Mouse (Mus musculus) bone marrow macrophage, adult 2 months (primary cell): Measurements from ENCODE around the gene Gm20431. TPM values are rescaled to one million over a fixed set of nuclear protein-coding genes. Genes with fewer than 3 reads are reported as not detected.

Source experiments
- H3K27ac ChIP-seq: 2 replicates; pipeline ENCODE4 v1.5.1; 2012; ENCODE audit warnings: low read depth, low read length; ENCODE audit not compliant: insufficient read depth
- H3K4me1 ChIP-seq: 2 replicates; pipeline ENCODE4 v1.6.1; 2012; ENCODE audit warnings: low read length; ENCODE audit not compliant: control insufficient read depth, insufficient read depth
- H3K4me3 ChIP-seq: 2 replicates; pipeline ENCODE4 v1.5.1; 2012; ENCODE audit warnings: mild to moderate bottlenecking, low read length, moderate library complexity; ENCODE audit not compliant: insufficient read depth
- CTCF ChIP-seq: IDR thresholded peaks from 2 replicates; pipeline ENCODE4 v1.5.1; 2012; ENCODE audit warnings: low read depth, mild to moderate bottlenecking, low read length, moderate library complexity
- POLR2A ChIP-seq: IDR thresholded peaks from 2 replicates; pipeline ENCODE4 v1.6.1; 2012; ENCODE audit warnings: mild to moderate bottlenecking, low read depth, low read length, borderline replicate concordance
- polyA plus RNA-seq: library from polyadenylated mRNA; stranded (reverse); fragments of >200 nt; gene quantifications from 2 replicates; pipeline ENCODE4 v1.2.4, GENCODE M21; 2012; ENCODE audit not compliant: missing spikeins, insufficient read depth, insufficient read length

The Gm20431 gene
- polyA plus RNA-seq, 1 experiment: 13.5 TPM

GRCm38 (mm10) chr2:167660611-167660971, 705 bp downstream of the Gm20431 start:
- Histone ChIP-seq H3K27ac (peak overlapping the region; percentile 99), H3K4me3 (peak overlapping the region; percentile 79), H3K4me1 (peaks cover 28% of the 10 kb centered on the region)
- TF ChIP-seq POLR2A (no peak), CTCF (no peak)

DNA sequence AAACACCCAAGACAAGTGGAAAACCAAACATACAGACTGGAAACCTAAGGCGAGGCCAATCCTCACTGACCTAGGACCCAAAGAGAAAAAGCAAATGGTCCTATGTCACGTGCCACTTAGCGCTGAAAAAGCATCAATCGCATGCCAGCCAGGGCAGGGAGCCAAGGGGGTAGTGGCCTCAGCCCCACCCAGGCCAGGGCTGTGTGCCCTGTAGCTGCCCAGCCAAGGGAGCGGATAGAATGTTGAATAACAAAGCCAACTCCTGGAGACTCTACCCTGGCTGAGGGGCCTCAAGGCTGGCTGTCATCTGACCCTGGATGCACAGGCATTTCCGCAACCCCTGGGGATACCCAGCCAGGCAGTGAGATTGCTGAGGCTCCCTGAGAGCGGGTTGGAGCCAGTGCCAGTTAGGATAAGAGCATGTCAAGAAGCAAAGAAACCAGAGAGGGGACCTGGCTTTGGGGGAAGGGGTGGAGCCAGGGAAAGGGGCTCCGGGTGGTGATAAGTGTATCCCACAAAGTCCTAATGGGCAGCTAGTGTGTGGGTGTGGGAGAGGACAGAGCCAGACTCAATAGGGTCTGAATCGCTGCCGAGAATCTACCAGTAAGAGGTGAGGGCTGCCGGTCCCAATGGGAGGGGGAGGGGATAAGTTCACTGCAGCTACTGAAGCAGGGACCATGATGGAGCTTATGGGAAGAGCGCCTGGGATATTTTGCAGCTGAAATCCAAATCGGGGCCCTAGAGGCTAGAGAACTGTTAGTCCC, 1.3 kb downstream of the Gm20431 start:
- Histone ChIP-seq H3K4me1 (peaks cover 33% of the 10 kb centered on the region), H3K27ac (peak overlapping the region; percentile 99), H3K4me3 (peak overlapping the region; percentile 79)
- TF ChIP-seq POLR2A: no peak
- TF ChIP-seq CTCF: no peak

DNA sequence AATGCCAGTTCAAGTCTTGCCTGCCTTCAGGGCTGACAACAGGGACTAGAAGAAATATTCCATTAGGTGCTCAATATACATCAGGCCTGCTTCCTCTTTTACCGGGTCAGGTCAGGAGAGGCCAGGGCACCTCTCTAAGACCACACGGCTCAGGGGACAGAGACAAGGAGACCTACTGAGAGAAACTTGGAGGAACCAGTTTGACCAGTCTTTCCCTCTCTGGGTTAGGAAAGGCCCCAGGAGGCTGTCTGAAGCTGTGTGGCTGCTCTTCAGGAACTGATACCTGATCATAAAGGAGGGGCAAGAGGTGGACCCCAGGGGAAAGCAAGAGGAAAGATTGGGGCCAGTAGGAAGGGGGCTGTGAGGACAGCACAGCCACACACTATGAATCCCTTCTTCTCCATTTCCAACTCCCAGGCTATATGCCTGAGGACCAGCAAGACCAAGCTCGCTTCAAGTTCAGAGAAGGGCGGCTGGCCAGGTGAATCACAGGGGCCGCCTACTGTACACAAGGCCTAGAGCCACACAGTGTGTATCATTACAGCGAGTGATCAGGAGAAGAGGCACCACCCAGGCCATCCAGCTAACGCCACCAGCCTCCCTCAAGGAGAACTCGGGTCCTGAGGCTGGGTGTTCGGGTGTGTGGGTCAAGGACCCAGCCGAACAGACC, 2.0 kb downstream of the Gm20431 start:
- H3K4me3 ChIP-seq: peak overlapping the region; percentile 79
- peak overlapping the region; percentile 99 for H3K27ac ChIP-seq
- TF ChIP-seq CTCF: no peak
- no peak for TF ChIP-seq POLR2A
- H3K4me1 ChIP-seq: peaks cover 40% of the 10 kb centered on the region

DNA sequence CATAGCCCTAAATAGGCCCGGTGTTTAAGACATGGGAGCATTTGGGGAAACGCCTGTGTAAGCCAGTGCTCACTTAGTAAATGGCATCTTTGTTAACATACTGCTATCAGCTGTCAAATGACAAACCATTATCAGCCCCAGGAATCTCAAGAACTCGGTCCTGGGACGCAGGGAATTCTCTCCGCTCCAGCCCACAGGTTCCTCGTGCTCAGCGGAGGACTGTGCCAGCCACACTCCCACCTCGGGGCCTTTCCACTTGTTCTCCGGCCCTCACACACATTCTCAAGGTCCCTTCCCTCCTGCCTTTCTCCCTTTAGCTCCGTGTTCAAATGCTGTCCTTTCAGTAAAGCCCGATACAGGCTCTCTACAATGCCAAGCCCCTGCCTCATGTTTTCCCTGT, 2.6 kb downstream of the Gm20431 start:
- TF ChIP-seq POLR2A: no peak
- no peak for TF ChIP-seq CTCF
- Histone ChIP-seq H3K4me1 (peaks cover 46% of the 10 kb centered on the region), H3K4me3 (peak overlapping the region; percentile 79), H3K27ac (peak overlapping the region; percentile 99)

- H3K4me1 ChIP-seq: peaks cover 51% of the 10 kb centered on the region
- H3K27ac ChIP-seq: peak overlapping the region; percentile 99
- TF ChIP-seq CTCF (no peak), POLR2A (no peak)
- peak overlapping the region; percentile 79 for H3K4me3 ChIP-seq
Observed at GRCm38 (mm10) chr2:167657973-167658372, 3.3 kb downstream of the Gm20431 start.

- Histone ChIP-seq H3K4me1 (peaks cover 54% of the 10 kb centered on the region), H3K4me3 (peak overlapping the region; percentile 79), H3K27ac (peak overlapping the region; percentile 99)
- no peak for TF ChIP-seq POLR2A
- no peak for TF ChIP-seq CTCF
Observed at GRCm38 (mm10) chr2:167656629-167657478, 4.4 kb downstream of the Gm20431 start.

DNA sequence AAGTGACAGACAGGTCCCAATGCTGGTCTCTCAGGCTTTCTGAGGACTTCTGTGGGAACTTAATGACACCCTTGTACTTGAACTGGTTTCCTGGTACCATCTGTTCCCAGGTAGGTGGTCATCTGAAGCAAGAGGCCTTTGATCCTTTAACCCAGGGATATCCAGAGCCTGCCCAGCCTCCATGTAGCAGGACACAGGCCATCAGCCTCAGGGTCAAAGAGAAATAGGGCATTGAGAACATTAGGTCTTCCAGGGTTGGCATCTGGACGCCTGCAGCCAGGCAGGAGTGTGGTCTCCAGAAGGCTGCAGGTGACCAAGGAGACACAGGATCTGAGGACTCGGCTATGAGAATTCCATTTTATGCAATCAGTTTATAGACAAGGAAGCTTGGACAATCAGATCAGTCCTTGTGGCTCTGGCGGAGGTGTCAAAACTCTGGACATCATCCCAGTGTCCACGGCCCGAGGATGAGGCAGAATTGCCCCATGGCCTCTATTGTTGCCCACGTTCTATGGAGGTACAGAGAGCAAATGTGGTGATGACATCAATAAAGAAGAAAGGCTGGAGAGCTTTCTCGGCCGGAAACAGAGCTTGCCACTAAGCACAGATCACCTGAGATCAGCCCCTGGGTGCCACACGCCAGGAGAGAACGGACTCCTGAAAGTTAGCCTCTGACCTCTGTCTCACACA, 6.2 kb downstream of the Gm20431 start:
- Histone ChIP-seq H3K4me3 (no peak overlapping the region), H3K27ac (peak overlapping the region; percentile 99; the same call in 1 of the 2 replicates), H3K4me1 (peaks cover 72% of the 10 kb centered on the region)
- TF ChIP-seq POLR2A (no peak), CTCF (no peak)

- H3K4me1 ChIP-seq: peaks cover 81% of the 10 kb centered on the region
- H3K4me3 ChIP-seq: no peak overlapping the region
- H3K27ac ChIP-seq: no peak overlapping the region
- no peak for TF ChIP-seq CTCF
Observed at GRCm38 (mm10) chr2:167652694-167653093, 8.6 kb downstream of the Gm20431 start.

- no peak for TF ChIP-seq POLR2A
- no peak for TF ChIP-seq CTCF
- no peak overlapping the region for H3K4me3 ChIP-seq
- peaks cover 81% of the 10 kb centered on the region for H3K4me1 ChIP-seq
- no peak overlapping the region for H3K27ac ChIP-seq
Observed at GRCm38 (mm10) chr2:167651622-167652021, 9.7 kb downstream of the Gm20431 start.
